Mouse (Mus musculus): ENCODE measurements around the gene Wdr47.
"Not testable (repeated sequence)": the region's sequence is repeated elsewhere in the genome, so short reads cannot be mapped to it uniquely, and the experiment has no call there.

Wdr47 gene

DNA sequence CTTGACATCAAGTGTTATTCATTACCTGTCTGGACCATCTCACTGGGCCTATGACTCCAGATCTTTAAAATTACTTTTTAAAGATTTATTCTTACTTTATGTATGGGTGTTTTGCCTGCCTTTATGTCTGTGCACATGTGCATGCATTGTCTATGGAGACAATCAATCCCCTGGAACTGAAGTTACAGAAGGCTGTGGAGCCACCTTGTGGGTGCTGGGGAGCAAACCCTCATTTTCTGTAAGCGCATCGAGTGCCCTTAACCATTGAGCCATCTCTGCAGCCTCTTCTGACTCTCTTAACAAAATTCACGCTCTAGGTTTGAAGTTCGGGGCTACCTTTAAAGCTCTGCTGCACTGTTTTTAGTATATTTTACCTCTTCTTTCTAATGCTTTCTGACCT is 48.3 kb downstream of the Wdr47 start:
- DNase-seq: no peak

DNA sequence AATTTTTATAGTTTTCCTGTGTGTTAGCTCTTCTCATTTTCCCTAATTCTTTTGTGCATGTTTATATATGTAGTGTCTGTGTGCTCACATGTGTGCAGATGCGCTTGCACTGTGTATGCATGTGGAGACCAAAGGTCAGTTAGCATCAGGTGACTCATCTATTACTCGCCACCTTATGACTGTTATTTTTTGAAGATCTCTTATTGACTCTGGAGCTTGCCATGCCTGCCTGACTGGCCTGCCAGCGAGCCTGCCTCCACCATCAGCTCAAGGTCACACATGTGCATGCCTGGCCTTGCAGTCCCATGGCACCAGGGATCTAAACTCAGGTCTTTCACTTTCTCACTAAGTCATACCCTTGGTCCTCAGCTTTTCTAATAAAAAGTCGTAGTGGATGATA is 49.9 kb downstream of the Wdr47 start:
- DNase-seq: no peak

DNA sequence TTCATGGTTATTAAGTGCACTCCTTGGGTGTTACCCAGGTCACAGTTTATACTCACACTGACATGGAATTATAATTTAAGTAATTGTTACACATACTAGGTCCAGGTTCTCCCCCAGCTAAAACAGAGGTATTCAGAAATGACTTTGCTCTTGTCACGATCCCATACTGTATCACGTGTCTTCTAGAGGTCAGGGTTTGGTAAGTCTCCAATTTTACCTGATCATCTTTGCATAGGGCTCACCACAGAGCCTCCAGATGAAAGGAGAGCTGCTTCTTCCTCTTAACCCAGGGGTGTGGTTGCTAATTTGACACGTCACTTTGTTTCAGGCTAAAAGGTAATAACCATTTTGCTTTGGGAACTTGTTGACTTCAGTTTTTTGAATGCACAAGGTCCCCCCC is 53.8 kb downstream of the Wdr47 start:
- DNase-seq: no peak

DNA sequence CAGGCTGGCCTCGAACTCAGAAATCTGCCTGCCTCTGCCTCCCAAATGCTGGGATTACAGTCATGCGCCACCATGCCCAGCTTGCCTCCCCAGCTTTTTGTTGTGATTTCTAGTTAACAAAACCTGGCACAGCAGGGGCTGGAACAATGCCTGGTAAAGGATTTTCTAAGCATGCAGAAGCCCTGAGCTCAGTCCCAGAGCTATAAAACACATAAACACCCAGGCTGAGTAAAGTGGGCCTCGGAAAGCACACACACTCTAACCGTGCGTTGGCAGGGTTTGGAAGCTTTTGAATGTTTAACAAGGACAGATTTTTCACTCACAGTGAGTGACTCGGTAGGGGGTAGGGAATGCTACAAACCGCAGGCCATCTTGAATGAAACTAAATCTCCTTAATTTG is 55.0 kb downstream of the Wdr47 start:
- no peak for DNase-seq

GRCm38 (mm10) chr3:108647681-108648080 is 56.6 kb downstream of the Wdr47 start:
- DNase-seq: not testable (repeated sequence)

DNA sequence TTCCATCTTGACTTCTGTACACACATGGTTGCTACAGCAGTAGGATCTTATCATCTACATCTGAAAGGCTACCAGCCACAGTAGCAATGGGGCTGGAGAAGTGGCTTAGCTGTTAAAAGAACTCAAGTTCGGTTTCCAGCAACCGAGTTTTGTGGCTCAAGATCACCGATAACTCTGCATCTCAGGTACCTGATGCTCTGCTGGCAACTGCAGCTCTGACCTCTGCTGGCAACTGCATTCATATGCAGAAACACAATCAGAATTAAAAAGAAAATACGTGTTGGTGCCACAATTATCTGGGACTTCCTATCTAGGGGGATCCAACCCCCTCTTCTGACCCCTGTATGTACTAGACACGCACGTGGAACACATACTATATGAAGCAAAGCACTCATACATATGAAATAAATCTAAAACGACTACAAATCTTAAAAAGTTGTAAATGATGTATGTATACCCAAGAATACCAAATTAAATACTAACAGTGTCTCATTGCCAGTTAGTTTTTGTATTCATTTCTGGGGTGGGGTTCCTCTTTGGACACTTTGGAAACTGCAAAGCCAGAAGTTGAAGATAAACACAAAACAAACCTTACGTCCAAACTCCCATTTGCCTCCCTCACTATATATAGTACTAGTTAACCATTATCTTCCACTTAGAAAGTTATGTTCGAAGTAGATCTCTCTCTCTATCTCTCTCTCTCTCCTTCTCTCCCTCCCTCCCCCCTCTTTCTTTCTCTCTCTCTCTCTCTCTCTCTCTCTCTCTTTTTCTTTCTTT is 62.0 kb downstream of the Wdr47 start:
- DNase-seq: peak; percentile 13

DNA sequence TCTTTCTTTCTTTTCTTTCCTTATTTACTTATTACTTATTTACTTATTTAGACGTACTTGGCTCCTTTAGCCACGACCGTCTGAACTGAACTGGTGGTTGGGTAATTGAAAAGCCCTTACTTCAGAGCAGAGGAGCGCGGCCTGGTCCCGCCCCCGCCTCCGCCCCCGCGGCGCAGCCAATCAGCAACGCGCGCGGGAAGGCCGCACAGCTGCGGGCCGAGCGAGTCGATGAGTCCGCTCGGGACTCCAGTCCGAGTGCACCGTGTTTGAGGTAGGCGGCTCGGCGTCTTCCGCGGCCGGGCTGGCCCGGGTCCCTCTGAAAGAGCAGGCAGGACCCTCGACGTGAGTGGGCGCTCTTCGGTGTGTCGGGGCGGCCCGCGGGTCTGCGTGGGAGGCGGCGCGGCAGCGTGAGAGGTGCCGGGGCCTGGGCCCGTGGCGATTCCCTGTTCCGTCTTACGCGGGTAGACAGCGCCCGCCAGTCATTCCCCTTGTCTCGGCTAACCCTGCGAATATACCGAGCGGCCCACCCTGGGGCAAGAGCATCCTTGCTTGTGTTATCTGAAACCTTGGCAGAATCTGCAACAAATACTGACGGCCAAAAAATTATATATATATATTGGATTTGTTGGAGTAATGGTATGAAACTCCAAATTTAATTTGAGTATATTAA is 62.8 kb downstream of the Wdr47 start, which contains the start of gene Clcc1:
Gene Clcc1 (plus strand): TSS at position 204 of the 670 bp plus-strand sequence.
- peak; percentile 94 for DNase-seq

- no peak for DNase-seq
These were observed 63.5 kb downstream of the Wdr47 start for GRCm38 (mm10) chr3:108654566-108654965.

- no peak for DNase-seq
These were observed 64.4 kb downstream of the Wdr47 start for GRCm38 (mm10) chr3:108655486-108655885.

DNA sequence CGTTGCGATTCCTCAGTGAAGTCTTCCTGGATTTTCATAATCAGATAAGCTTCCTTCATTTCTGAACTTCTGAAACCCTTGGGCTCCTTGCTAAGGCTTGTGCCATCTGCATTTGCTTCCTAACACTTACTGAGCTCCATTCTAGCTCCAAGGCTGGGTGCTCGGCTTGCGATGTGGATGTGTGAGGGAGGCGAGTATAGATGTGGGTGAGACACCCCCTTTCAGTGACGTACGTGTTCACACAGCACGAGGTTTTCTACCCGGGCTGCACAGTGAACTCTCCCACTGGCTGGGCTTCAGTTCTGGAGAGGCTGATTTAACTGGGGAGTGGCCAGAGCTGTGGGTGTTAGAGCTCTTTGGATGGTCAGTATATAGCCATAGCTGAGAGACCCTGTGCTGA is 67.5 kb downstream of the Wdr47 start:
- DNase-seq: no peak

GRCm38 (mm10) chr3:108660941-108661340 is 69.9 kb downstream of the Wdr47 start:
- DNase-seq: no peak

DNA sequence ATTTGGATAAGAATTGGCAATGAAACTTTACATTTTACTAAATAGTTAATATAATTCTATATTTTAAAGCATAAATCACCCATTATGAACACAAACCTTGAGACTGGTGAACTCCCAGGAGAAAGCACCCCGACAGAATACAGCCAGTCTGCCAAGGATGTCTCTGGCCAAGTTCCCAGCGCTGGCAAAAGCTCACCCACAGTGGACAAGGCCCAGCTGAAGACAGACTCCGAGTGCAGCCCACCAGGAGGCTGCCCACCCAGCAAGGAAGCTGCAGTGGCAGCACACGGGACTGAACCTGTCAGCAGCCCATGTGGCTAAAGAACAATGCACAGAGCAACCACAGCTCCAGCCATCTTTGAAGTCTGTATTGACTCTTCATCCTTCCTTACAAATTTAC is 85.5 kb downstream of the Wdr47 start:
- no peak for DNase-seq

DNA sequence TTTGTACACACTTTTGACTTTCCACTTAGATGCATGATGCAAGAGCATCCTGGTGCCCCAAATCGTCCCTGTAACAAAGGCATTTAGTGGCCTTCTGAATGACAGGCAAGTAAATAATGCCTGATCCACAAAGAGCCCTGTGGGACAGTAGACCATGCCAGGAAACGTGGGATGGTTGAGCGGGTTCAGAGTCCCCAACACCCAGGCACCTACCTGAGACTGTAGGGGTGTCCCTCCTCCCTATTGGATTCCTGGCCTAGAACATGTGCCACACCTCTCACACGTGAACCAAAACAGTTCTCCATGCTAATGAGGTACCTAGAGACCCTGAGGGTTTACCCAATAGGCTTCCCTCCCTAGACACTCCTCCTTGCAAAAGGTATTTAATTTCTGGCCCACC is 89.9 kb downstream of the Wdr47 start:
- DNase-seq: no peak

- DNase-seq: not testable (repeated sequence)
These were observed 92.5 kb downstream of the Wdr47 start for GRCm38 (mm10) chr3:108683597-108683996.

- DNase-seq: no peak
These were observed 94.6 kb downstream of the Wdr47 start for GRCm38 (mm10) chr3:108685701-108686100.

GRCm38 (mm10) chr3:108689015-108689441 is 97.9 kb downstream of the Wdr47 start:
- no peak for DNase-seq

GRCm38 (mm10) chr3:108689446-108689845 is 98.4 kb downstream of the Wdr47 start:
- no peak for DNase-seq

DNA sequence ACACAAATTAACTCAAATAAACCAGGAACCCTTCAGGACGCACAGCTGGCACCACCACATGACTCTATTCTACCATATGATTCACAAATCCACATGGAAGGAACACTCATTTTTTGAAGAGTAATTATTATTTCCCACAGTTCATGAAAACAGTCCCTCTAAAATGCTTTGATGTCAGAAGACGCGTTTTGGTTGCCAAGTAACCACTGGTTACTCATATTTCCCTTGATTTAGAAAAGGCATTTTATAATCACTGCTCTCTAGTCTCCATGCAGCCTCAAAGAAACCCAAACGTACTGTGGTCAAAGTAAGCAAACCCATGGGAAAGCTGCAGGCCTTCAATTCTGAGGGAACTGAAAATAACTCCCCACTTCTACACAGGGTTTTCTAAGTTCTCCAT is 98.9 kb downstream of the Wdr47 start:
- DNase-seq: no peak

GRCm38 (mm10) chr3:108694321-108694720 is 103.2 kb downstream of the Wdr47 start:
- DNase-seq: no peak

All from liver (tissue).